Mouse (Mus musculus): ENCODE measurements at regions not wholly inside any gene's neighbourhood (a gene's known extent, or its start where the extent isn't known, plus 50 kb on each side); places are given as distances from the start of the nearest gene placed in this dataset.

DNA sequence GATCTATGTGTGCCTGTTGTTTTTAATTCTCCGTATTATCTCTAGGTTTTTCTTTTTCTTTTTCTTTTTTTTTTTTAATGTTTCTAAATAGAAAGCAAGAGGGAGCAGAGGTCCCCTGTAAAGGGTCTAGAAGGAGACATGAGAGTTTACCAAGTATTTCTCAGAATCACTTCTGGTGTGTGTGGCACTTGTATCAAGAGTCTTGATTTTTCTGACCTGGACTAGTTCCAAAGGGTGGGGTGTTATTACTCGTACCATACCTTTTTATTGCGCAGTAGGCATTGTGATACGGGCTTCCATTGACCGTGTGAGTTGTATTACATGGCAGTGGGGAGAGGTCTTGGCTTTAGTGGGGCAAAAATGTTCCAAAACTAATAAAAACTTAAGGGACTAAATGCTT is 63.2 kb upstream of the Bmp6 start:
- Histone ChIP-seq H3K27me3 (replicated peaks) (no peaks in the 10 kb centered on the region), H3K9ac (replicated peaks) (no peak overlapping the region), H3K36me3 (no peaks in the 10 kb centered on the region), H3K9me3 (replicated peaks) (no peaks in the 10 kb centered on the region), H3K4me1 (no peaks in the 10 kb centered on the region), H3K4me2 (no peak overlapping the region), H3K4me3 (replicated peaks) (no peak overlapping the region), H3K27ac (replicated peaks) (no peak overlapping the region)
- no peak for ATAC-seq (ENCODE audit: low FRiP score)
- 94% methylated on average over 5 of the region's 5 CpGs for WGBS

DNA sequence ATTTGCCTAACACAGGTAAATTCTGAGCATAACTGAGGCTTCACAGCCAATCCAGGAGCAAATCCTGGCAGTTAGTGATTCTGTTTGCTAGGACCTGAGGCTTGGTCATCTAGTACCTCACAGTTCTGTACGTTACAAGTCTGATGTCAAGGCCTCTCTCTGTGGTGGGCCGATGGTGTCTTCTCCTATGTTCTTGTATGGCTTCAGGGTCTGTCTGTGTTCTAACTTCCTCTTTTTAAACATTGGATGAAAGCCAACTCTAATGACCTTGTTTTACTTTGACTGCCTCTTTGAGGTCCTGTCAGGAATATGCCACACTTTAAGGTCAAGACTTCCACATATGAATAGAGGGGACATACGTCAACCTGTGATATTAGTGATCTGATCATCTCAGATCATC is 56.9 kb upstream of the Bmp6 start:
- Histone ChIP-seq H3K9me3 (replicated peaks) (no peaks in the 10 kb centered on the region), H3K4me1 (peaks cover 7% of the 10 kb centered on the region), H3K4me3 (replicated peaks) (no peak overlapping the region), H3K36me3 (no peaks in the 10 kb centered on the region), H3K4me2 (no peak overlapping the region), H3K27ac (replicated peaks) (no peak overlapping the region), H3K27me3 (replicated peaks) (no peaks in the 10 kb centered on the region), H3K9ac (replicated peaks) (no peak overlapping the region)
- WGBS, result 91% methylated on average over 3 of the region's 3 CpGs
- ATAC-seq (ENCODE audit: low FRiP score), result no peak

DNA sequence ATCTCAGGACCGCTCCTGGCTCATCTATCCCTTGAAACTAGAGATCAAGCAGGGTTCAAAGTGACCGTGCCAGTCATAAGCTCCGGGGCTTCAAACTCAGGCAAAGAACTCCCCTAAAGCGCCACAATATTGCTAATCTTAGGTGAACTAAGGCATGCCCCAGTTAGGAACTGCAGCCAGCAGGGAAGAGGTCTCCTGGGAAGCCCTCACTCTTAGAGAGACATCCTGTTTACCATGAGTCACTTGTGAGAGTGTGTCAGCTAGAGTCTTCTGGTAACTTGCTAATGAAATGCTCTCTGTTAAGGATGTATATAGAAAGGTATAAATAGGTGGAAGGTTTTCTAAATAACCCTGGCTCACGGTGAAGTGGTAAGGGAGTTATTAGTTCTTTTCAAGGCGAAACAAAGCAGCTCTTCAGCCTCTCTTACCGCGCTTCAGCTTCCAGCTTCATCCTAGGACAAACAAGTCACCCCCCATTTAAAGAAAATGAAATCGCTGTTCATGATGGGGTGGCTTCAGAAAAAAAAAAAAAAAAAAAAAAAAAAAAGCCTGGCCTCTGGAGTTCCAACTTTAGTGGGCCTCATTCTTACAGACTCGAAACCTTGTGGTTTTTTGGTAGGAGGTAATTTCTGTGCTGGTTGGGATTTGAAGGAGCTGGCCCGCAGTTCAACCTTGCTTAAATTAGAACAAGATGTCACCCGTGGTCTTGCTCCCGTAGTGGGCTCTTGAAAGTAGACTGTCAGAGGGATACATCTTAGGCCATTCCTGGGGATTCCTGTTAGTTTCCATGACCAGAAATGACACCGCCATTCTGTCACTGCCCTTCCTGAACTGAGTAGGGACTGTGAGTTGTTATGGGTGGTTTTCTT is 56.1 kb upstream of the Bmp6 start:
- H3K4me1 ChIP-seq, result peaks cover 7% of the 10 kb centered on the region
- no peaks in the 10 kb centered on the region for H3K27me3 ChIP-seq (replicated peaks)
- no peak overlapping the region for H3K27ac ChIP-seq (replicated peaks)
- 87% methylated on average over 14 of the region's 14 CpGs for WGBS
- no peak overlapping the region for H3K4me3 ChIP-seq (replicated peaks)
- no peak overlapping the region for H3K4me2 ChIP-seq
- no peak overlapping the region for H3K9ac ChIP-seq (replicated peaks)
- ATAC-seq (ENCODE audit: low FRiP score), result no peak
- H3K9me3 ChIP-seq (replicated peaks), result no peaks in the 10 kb centered on the region
- H3K36me3 ChIP-seq, result no peaks in the 10 kb centered on the region

DNA sequence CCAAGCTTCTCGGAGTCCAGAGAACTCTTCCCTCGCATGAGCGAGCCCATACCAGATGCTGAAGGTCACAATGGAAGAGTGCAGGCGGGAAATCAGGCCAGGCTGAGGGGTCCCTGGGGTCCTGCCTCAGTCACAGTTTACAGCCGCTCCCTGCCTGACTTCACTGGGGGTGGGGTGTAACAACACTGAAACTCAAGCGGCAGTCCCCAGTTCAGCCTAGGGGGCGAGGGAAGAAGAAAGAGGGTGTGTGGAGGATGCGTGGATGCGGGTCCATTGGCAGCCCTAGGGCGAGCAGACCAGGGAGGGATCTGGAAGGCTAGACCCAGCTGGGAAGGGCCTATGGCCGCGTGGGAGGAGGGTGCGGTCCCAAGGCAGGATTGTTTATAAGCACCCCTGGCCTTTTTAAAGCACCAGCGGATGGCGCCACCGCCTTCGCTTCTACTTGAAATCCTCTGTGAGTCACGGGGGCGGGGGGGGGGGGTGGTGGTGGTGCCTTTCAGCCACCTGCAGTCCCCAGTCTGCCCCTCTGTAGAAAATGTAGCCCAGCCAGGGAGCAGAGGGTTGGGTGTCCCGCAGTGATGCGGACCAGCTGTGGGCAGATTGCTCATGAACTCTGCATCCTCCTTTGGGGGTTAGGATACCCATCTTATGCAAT is 54.5 kb upstream of the Bmp6 start:
- ATAC-seq (ENCODE audit: low FRiP score), result peak; percentile 35
- Histone ChIP-seq H3K4me3 (replicated peaks) (no peak overlapping the region), H3K4me2 (peak overlapping the region; percentile 48), H3K36me3 (no peaks in the 10 kb centered on the region), H3K9me3 (replicated peaks) (no peaks in the 10 kb centered on the region), H3K4me1 (peaks cover 7% of the 10 kb centered on the region), H3K27ac (replicated peaks) (no peak overlapping the region), H3K9ac (replicated peaks) (no peak overlapping the region), H3K27me3 (replicated peaks) (no peaks in the 10 kb centered on the region)
- 27% methylated on average over 21 of the region's 21 CpGs for WGBS

DNA sequence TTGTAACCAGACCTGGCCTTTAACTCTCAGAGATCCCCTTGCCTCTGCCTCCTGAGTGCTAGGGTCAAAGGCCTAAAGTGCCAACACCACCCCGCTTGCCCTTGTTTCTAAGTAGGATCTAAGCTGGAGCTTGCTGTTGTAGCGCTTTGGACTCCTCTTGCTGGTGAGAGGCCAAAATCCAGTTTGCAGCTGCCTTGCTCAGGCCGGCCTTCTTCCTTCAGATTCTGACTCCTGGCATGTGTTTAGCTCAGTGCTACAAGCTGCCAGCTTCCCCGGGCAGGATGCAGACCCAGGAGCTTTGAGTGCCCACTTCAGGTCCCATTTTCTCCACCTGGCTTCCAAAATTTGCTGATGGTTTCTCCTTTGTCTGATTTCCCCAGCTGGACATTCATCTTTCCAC is 53.4 kb upstream of the Bmp6 start:
- no peak for ATAC-seq (ENCODE audit: low FRiP score)

More for the DNA sequence above, 53.4 kb upstream of the Bmp6 start:
- 91% methylated on average over 4 of the region's 4 CpGs for WGBS
- Histone ChIP-seq H3K36me3 (no peaks in the 10 kb centered on the region), H3K27ac (replicated peaks) (no peak overlapping the region), H3K4me2 (no peak overlapping the region), H3K9me3 (replicated peaks) (no peaks in the 10 kb centered on the region), H3K4me3 (replicated peaks) (no peak overlapping the region), H3K9ac (replicated peaks) (no peak overlapping the region), H3K4me1 (peaks cover 11% of the 10 kb centered on the region), H3K27me3 (replicated peaks) (no peaks in the 10 kb centered on the region)

Measured in neural tube, embryonic 15.5 days (tissue).